Mouse (Mus musculus): ENCODE results near the gene Polr1e. TPM values are rescaled to one million over a fixed set of nuclear protein-coding genes. Genes with fewer than 3 reads are reported as not detected.

The Polr1e gene
- polyA plus RNA-seq, 1 experiment = 5.9 TPM

DNA sequence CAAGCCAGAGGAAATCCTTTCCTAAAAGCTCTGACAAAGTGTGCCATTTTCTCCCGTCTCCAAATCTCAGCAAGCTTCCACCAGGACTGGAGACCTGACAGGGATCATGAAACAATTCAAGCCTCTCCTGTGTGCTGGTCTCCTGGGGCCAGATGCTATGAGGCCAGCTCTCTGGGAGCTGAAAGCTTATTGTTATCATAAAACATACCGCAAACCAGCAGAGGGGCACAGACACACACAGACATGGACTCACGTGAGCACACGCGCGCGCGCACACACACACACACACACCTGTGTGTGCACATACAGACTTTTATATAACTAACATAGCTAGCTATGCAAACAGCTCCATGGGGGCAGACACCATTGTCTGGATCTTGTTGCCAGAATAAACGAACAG lies 64.6 kb downstream of the Polr1e start:
- H3K4me3 ChIP-seq (ENCODE audit: insufficient read depth, low read length) = no peak overlapping the region
- TF ChIP-seq CTCF (IDR thresholded peaks at IDR 0.05; ENCODE audit: low read depth, low read length) (no peak), POLR2A (IDR thresholded peaks at IDR 0.05; ENCODE audit: borderline replicate concordance, low read depth, low read length) (no peak)

GRCm38 (mm10) chr4:45083487-45083886 lies 65.1 kb downstream of the Polr1e start:
- H3K4me1 ChIP-seq (ENCODE audit: control insufficient read depth, insufficient read depth, low read length) = no peaks in the 10 kb centered on the region
- no peak for TF ChIP-seq POLR2A (IDR thresholded peaks at IDR 0.05; ENCODE audit: borderline replicate concordance, low read depth, low read length)
- TF ChIP-seq CTCF (IDR thresholded peaks at IDR 0.05; ENCODE audit: low read depth, low read length) = no peak
- H3K27ac ChIP-seq (ENCODE audit: insufficient read depth, low read depth, low read length) = no peak overlapping the region
- peak overlapping the region; percentile 66 for H3K4me3 ChIP-seq (ENCODE audit: insufficient read depth, low read length)

More for the DNA sequence above, 64.6 kb downstream of the Polr1e start:
- Histone ChIP-seq H3K4me1 (ENCODE audit: control insufficient read depth, insufficient read depth, low read length) (no peaks in the 10 kb centered on the region), H3K27ac (ENCODE audit: insufficient read depth, low read depth, low read length) (no peak overlapping the region)

DNA sequence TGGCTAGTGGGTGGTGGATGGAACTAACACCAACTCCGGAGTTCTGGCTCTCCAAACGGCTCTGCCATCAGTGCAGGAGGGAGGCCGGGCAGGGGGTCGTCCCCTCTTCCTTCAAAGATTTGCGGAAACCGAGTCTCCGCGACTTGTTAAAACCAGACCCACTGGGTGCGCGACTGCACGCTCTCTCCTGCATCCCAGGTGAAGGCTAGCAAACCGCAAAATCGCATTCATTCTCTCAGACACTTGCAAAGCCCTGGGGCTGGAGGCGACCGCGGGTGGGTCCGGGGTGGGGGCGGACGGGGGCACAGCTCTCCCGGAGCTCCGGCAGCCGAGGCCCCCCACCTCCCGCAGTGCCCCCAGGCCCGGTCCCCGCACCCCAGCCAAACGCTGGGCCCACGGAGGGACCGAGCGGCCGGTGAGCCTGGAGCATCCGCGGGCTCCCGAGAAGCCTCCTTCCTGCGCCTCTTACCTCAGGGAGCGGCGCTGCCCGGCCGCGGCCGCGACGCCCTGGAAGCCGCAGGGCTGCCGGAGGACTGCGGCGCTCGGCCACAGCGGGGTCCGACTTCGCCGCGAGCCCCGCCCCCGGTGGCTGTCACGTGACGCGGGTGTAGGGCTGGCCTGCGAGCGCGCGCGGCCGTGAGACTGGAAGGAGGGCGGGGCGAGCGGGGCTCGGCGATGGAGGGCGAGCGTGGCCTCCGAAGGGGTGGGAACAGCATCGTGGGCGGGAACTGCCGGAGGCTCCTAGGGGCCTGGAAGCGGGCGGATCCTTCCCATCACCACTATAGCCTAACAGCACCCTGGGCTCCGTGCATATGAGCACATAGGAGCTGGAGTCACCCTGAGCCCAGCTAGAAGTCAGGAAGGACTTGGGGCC lies 65.9 kb downstream of the Polr1e start, which contains the start of gene Fbxo10:
Gene Fbxo10 (minus strand): TSS at position 584 of the 874 bp plus-strand sequence.
- Histone ChIP-seq H3K4me1 (ENCODE audit: control insufficient read depth, insufficient read depth, low read length) (no peaks in the 10 kb centered on the region), H3K4me3 (ENCODE audit: insufficient read depth, low read length) (peak within 1 kb of the TSS; percentile 66), H3K27ac (ENCODE audit: insufficient read depth, low read depth, low read length) (no peak within 1 kb of the TSS)
- TF ChIP-seq CTCF (IDR thresholded peaks at IDR 0.05; ENCODE audit: low read depth, low read length) = no peak
- no peak for TF ChIP-seq POLR2A (IDR thresholded peaks at IDR 0.05; ENCODE audit: borderline replicate concordance, low read depth, low read length)

- no peak overlapping the region for H3K27ac ChIP-seq (ENCODE audit: insufficient read depth, low read depth, low read length)
- no peak for TF ChIP-seq POLR2A (IDR thresholded peaks at IDR 0.05; ENCODE audit: borderline replicate concordance, low read depth, low read length)
- TF ChIP-seq CTCF (IDR thresholded peaks at IDR 0.05; ENCODE audit: low read depth, low read length) = no peak
- no peaks in the 10 kb centered on the region for H3K4me1 ChIP-seq (ENCODE audit: control insufficient read depth, insufficient read depth, low read length)
- H3K4me3 ChIP-seq (ENCODE audit: insufficient read depth, low read length) = peak overlapping the region; percentile 51
Observed at GRCm38 (mm10) chr4:45084895-45085290, 66.5 kb downstream of the Polr1e start.

Other genes starting within 250 kb of the Polr1e start
- 3.6 and 5.3 TPM in 2 replicates for gene Grhpr, start 37.2 kb upstream of the Polr1e start, polyA plus RNA-seq (2012; ENCODE audit: insufficient read depth, insufficient read length, missing spikeins)
- 7.3 and 8.4 TPM in 2 replicates for gene Zbtb5, start 6.2 kb upstream of the Polr1e start, polyA plus RNA-seq (2012; ENCODE audit: insufficient read depth, insufficient read length, missing spikeins)
- gene Fbxo10, start 66.0 kb downstream of the Polr1e start, polyA plus RNA-seq (2012; ENCODE audit: insufficient read depth, insufficient read length, missing spikeins) = 4.0 and 4.5 TPM in 2 replicates
- 87.4 and 92.1 TPM in 2 replicates for gene Tomm5, start 89.5 kb downstream of the Polr1e start, polyA plus RNA-seq (2012; ENCODE audit: insufficient read depth, insufficient read length, missing spikeins)
- not detected in 2 replicates for gene Frmpd1, start 166.3 kb downstream of the Polr1e start, polyA plus RNA-seq (2012; ENCODE audit: insufficient read depth, insufficient read length, missing spikeins)

All from bone marrow macrophage, adult 2 months (primary cell).